Mouse (Mus musculus) stomach, embryonic 16.5 days (tissue): Measurements from ENCODE around the gene Gcfc2. TPM values are rescaled to one million over a fixed set of nuclear protein-coding genes. Genes with fewer than 3 reads are reported as not detected.

Source experiments
- ATAC-seq: fragments of 200-750 bp; cut with Nextera tagmentation; 2 replicates; pipeline ENCODE4 v1.8.0; 2017; ENCODE audit warnings: moderate number of reproducible peaks, moderate TSS enrichment; ENCODE audit not compliant: insufficient read depth, low FRiP score
- H3K27ac ChIP-seq: fragments of 300-500 bp; sonication (generic); 2 replicates; pipeline ENCODE4 v1.5.1; 2014; ENCODE audit warnings: low read length
- H3K27me3 ChIP-seq: fragments of 300-500 bp; sonication (generic); 2 replicates; pipeline ENCODE4 v1.6.1; 2014; ENCODE audit warnings: low read length, control low read depth, mixed read lengths; ENCODE audit not compliant: control insufficient read depth, insufficient read depth
- H3K36me3 ChIP-seq: fragments of 300-500 bp; sonication (generic); 2 replicates; pipeline ENCODE4 v1.6.1; 2014; ENCODE audit warnings: low read length; ENCODE audit not compliant: control insufficient read depth, insufficient read depth
- H3K4me1 ChIP-seq: fragments of 300-500 bp; sonication (generic); 2 replicates; pipeline ENCODE4 v1.6.1; 2014; ENCODE audit warnings: low read length, control low read depth, mixed read lengths; ENCODE audit not compliant: control insufficient read depth, insufficient read depth
- H3K4me2 ChIP-seq: fragments of 300-500 bp; sonication (generic); 2 replicates; pipeline ENCODE4 v1.6.1; 2014; ENCODE audit warnings: low read depth, low read length, mixed read lengths
- H3K4me3 ChIP-seq: fragments of 300-500 bp; sonication (generic); replicated peaks from 2 replicates; pipeline ENCODE4 v1.5.1; 2014; ENCODE audit warnings: mild to moderate bottlenecking, low read length
- H3K9ac ChIP-seq: fragments of 300-500 bp; sonication (generic); 2 replicates; pipeline ENCODE4 v1.6.1; 2014; ENCODE audit warnings: low read length
- H3K9me3 ChIP-seq: fragments of 300-500 bp; sonication (generic); replicated peaks from 2 replicates; pipeline ENCODE4 v1.6.1; 2016; ENCODE audit warnings: low read length, control low read depth; ENCODE audit not compliant: control insufficient read depth
- WGBS: fragments of 180-500 bp; shearing (Covaris S2); extraction: QIAGEN DNeasy Blood & Tissue Kit; methylation state at CpG from one replicate; pipeline ENCODE4 v1.1.7; 2014; 5-methylcytosine and 5-hydroxymethylcytosine counted together
- polyA plus RNA-seq: library from polyadenylated mRNA; unstranded; fragments of >200 nt; fragmentation: Nextera tagmentation; extraction: Ambion mirVana; gene quantifications from 2 replicates; pipeline ENCODE4 v1.2.1, GENCODE M21; 2015

Gcfc2 gene
- polyA plus RNA-seq, 1 experiment from 2014 or later: 8.4 TPM

DNA sequence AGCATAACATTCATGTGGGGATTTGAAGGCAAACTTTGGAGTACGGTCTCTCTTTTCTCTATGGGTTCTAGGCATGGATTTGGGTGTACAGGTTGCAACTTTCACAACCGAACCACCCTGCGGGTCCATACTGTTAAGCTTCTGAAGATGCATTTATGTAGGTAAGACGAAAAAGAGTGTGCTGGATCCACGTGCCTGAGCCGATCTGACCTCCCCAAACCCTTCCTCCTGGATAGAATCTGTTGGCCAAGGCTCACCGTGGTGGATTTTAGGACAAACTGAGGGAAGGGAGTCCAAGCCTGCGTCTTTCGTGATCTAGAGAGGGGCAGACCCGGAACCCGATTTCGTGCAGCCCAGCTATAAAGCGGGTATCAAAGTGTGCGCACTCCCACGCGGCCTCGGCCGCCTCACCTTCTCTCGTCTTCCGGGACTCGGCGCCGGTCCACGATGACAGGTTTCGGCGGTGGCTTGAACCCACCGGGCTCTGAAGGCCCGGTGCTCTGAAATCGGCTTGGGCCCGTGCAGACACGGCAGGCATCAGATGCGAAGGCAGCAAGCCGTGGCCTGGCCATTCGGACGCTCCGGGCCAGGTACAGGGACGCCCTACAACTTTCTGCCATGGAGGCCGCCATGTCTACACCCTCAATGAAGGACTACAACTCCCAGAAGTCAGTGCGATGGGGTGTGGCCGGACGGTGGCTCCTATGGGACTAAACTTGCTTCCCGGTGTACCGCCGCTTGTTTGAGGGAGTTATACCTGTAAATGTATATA lies 42.0 kb downstream of the Gcfc2 start, which contains the start of gene Mrpl19:
Gene Mrpl19 (minus strand): TSS at position 663 of the 772 bp plus-strand sequence.
- peak within 1 kb of the TSS; percentile 83 for H3K9ac ChIP-seq
- ATAC-seq: peak; percentile 95
- H3K4me3 ChIP-seq: peak within 1 kb of the TSS; percentile 68
- H3K27me3 ChIP-seq: no peaks in the 10 kb centered on the region
- H3K9me3 ChIP-seq: no peaks in the 10 kb centered on the region
- H3K4me2 ChIP-seq: peak within 1 kb of the TSS; percentile 72
- H3K27ac ChIP-seq: no peak within 1 kb of the TSS
- peaks cover 7% of the 10 kb centered on the region; the same call in 1 of the 2 replicates for H3K4me1 ChIP-seq
- H3K36me3 ChIP-seq: peaks cover 17% of the 10 kb centered on the region; the same call in 1 of the 2 replicates
- under 1% methylated on average over 44 of the region's 44 CpGs for WGBS

DNA sequence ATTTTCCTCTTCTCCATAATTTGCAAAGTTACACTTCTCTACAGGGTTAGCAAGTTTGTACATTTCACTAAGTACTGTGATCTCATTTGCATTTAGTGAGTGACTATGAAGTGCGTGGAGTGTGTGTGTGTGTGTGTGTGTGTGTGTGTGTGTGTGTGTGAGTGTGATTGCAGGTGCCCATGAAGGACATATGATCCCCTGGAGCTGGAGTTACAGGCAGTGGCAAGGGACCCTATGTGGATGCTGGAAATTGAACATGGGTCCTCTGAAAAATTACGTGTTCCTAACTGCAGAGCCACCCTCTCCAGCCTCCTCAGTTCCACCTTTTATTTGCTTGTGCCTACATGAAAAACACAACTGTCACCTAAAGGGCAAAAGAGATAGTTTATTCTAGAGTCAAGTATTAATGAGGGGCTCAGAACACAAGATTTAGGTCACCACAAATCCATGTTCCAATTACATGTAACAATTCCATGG lies 42.6 kb downstream of the Gcfc2 start:
- Histone ChIP-seq H3K27me3 (no peaks in the 10 kb centered on the region), H3K27ac (no peak overlapping the region), H3K9me3 (no peaks in the 10 kb centered on the region), H3K4me3 (peak overlapping the region; percentile 68), H3K36me3 (peaks cover 14% of the 10 kb centered on the region; the same call in 1 of the 2 replicates), H3K4me2 (peak overlapping the region; percentile 47), H3K4me1 (peaks cover 7% of the 10 kb centered on the region; the same call in 1 of the 2 replicates), H3K9ac (no peak overlapping the region)
- WGBS: 45% methylated on average over 2 of the region's 2 CpGs
- ATAC-seq: peak; percentile 44; the same call in 1 of the 2 replicates

DNA sequence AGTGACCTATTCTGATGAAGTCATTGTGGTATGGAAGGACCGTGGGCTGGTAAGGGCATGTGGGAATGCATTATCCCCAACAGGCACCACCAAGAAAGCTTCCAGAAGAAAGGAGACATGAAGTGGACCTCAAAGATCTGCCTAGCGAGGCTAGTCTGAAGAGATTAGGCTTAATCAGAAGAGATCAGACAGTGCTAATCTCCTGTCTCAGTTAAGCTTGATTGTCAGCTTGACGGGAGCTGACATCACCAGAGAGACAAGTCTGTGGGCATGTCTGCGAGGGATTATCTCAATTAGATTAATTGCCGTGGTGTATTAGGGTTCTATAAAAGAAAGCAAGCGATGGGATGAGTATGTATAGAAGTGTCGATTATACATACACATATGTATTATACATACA lies 47.7 kb downstream of the Gcfc2 start:
- Histone ChIP-seq H3K9ac (no peak overlapping the region), H3K9me3 (no peaks in the 10 kb centered on the region), H3K4me2 (no peak overlapping the region), H3K36me3 (no peaks in the 10 kb centered on the region), H3K27me3 (no peaks in the 10 kb centered on the region), H3K4me3 (no peak overlapping the region), H3K4me1 (no peaks in the 10 kb centered on the region), H3K27ac (no peak overlapping the region)
- WGBS: 82% methylated on average over 7 of the region's 7 CpGs
- ATAC-seq: no peak

DNA sequence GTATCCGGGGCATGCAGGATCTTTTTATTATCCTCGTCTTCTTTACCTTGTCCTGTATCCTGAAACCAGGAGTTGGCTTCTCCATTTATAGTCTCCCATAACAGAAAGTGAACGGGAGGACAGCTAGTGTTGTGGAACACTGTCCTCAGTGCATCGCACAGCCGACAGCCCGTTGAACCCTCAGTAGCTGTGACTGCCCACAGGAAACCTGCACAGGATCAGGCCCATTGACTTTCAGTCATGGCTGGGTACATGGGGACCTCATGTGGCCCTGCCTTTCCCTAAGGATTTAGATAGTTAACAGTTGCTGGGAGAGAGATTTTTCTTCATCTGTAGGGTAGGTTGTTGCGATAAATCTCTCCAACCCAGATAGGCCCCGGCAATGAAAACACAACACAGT lies 49.1 kb downstream of the Gcfc2 start:
- H3K4me1 ChIP-seq: no peaks in the 10 kb centered on the region
- ATAC-seq: no peak
- no peaks in the 10 kb centered on the region for H3K27me3 ChIP-seq
- H3K36me3 ChIP-seq: no peaks in the 10 kb centered on the region
- H3K4me3 ChIP-seq: no peak overlapping the region
- H3K9ac ChIP-seq: no peak overlapping the region
- 83% methylated on average over 8 of the region's 8 CpGs for WGBS
- no peaks in the 10 kb centered on the region for H3K9me3 ChIP-seq
- H3K27ac ChIP-seq: no peak overlapping the region
- H3K4me2 ChIP-seq: no peak overlapping the region

DNA sequence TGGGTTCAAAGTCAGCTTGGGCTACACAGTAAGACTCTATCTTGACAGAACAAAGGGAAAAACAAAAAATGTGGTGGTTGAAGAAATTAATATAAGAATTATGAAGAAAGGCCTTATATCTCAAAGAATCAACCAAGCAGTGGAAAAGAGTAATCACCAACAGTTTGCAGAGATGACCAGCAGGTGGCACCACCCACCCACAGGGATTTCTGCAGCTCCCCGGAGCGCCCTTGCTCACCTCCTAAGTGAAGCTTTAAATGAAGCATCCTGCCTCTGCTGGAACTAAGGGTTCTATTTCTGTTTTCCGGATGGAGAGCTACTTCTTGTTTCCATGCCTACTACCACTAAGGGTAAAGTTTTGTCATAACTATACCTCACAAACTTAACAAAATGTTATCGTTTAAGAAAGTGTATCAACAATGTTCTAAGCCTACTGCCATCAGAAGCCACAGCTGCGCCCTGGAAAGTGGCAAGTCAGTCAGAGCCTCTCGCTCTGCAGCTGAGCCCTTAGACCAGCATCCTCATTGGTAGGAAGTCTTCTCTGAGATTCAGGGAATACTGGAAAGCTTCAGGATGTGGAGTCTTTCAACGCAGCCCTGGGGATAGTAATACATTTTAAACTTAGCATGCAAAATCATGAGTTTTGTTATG lies 52.6 kb downstream of the Gcfc2 start:
- H3K9ac ChIP-seq: no peak overlapping the region
- ATAC-seq: no peak
- H3K4me3 ChIP-seq: no peak overlapping the region
- H3K27me3 ChIP-seq: no peaks in the 10 kb centered on the region
- no peaks in the 10 kb centered on the region for H3K9me3 ChIP-seq
- H3K27ac ChIP-seq: no peak overlapping the region
- 29% methylated on average over 7 of the region's 7 CpGs for WGBS
- no peaks in the 10 kb centered on the region for H3K4me1 ChIP-seq
- H3K4me2 ChIP-seq: no peak overlapping the region
- H3K36me3 ChIP-seq: no peaks in the 10 kb centered on the region

DNA sequence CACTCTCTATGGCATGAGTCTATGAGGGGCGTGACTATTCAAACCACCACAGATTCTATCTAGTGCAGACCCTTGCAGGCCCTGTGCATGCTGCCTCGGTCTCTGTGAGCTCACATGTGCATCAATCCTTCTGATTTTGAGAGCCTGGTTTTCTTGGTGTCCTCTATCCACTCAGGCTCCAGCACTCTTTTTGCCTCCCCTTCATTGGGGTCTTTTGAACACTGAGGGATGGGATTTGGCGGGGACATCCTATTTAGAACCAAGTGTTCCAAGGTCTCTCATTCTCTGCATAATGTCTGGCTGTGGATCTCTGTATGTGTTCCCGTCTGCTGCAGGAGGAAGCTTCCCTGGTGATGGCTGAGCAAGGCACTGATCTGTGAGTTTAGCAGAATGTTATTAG lies 55.8 kb downstream of the Gcfc2 start:
- no peaks in the 10 kb centered on the region for H3K27me3 ChIP-seq
- H3K4me1 ChIP-seq: no peaks in the 10 kb centered on the region
- H3K4me3 ChIP-seq: no peak overlapping the region
- no peaks in the 10 kb centered on the region for H3K36me3 ChIP-seq
- H3K9ac ChIP-seq: no peak overlapping the region
- H3K9me3 ChIP-seq: no peaks in the 10 kb centered on the region
- no peak overlapping the region for H3K4me2 ChIP-seq
- ATAC-seq: no peak
- H3K27ac ChIP-seq: no peak overlapping the region
- WGBS: 91% methylated on average over 4 of the region's 4 CpGs

DNA sequence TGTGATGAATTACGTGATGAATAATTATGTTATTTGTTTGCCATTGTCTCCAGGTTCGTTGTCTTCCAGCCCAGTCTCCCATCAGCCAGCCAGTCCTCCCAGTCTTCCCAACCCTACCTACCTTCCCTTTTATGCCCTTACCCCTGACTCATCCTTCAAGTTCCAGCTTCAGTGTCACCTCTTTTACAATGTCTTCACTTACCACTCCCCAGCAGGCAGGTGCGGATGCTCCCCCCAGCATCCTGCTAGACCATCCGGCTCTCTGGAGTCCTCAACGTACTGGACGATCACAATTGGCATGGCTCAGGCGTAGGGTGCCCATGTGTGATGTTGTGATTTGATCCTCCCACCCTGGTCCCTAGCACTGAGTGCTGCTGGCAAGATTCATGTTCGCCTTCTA lies 62.7 kb downstream of the Gcfc2 start:
- Histone ChIP-seq H3K4me2 (no peak overlapping the region), H3K27ac (no peak overlapping the region), H3K36me3 (no peaks in the 10 kb centered on the region), H3K4me1 (0 out of 2 replicates have a peak, but pooled peaks cover 3% of the 10 kb centered on the region), H3K9ac (no peak overlapping the region), H3K27me3 (no peaks in the 10 kb centered on the region), H3K4me3 (no peak overlapping the region), H3K9me3 (no peaks in the 10 kb centered on the region)
- WGBS: 86% methylated on average over 8 of the region's 8 CpGs
- ATAC-seq: no peak

DNA sequence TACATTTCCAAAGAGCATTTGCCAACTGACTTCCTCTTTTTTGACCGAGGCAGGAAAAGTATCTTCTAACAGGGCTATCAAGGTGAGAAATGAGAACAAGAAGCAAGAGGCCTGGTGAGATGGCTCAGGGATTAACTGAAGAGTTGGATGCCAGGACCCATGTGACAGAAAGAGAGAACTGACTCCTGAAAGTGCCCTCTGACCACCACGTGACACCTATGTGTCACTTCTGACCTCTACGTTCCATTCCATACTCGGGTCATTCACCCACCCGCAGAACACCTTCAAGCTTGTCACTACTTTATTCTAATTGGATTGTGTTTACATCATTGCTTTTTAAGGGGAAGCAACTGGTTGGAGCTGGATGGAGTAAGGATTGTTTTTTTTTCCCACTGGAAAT lies 63.1 kb downstream of the Gcfc2 start:
- 0 out of 2 replicates have a peak, but pooled peaks have one; percentile 7 for ATAC-seq
- H3K4me1 ChIP-seq: 0 out of 2 replicates have a peak, but pooled peaks cover 3% of the 10 kb centered on the region
- H3K27me3 ChIP-seq: no peaks in the 10 kb centered on the region
- WGBS: 40% methylated on average over 5 of the region's 5 CpGs
- H3K36me3 ChIP-seq: no peaks in the 10 kb centered on the region
- no peak overlapping the region for H3K27ac ChIP-seq
- H3K4me3 ChIP-seq: no peak overlapping the region
- no peaks in the 10 kb centered on the region for H3K9me3 ChIP-seq
- no peak overlapping the region for H3K4me2 ChIP-seq
- no peak overlapping the region for H3K9ac ChIP-seq

DNA sequence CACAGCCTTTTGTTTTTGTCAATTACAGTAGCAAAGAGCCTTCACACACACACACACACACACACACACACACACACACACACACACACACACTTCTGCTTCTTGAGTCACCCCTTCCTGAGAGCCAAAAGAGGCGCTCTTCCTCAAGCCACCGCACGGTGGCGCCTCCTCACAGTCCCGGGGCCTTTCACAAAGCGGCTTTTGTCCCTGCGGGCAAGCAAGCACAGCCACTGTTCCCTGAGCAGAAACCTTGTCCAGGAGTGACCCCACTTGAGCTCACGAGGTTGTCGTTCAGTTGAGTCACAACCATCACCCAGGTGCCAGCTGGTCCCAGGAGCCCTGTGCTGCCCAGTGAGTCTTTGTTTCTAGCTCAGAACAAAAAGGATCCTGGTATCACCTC lies 63.5 kb downstream of the Gcfc2 start:
- Histone ChIP-seq H3K9ac (0 out of 2 replicates have a peak overlapping the region, but pooled peaks have one; percentile 6), H3K4me3 (no peak overlapping the region), H3K9me3 (no peaks in the 10 kb centered on the region), H3K36me3 (no peaks in the 10 kb centered on the region), H3K27me3 (no peaks in the 10 kb centered on the region), H3K4me1 (0 out of 2 replicates have a peak, but pooled peaks cover 3% of the 10 kb centered on the region), H3K4me2 (no peak overlapping the region), H3K27ac (no peak overlapping the region)
- 2% methylated on average over 9 of the region's 9 CpGs for WGBS
- ATAC-seq: peak; percentile 57; the same call in 1 of the 2 replicates
